Mouse (Mus musculus): ENCODE measurements around the gene Tmem163. TPM values are rescaled to one million over a fixed set of nuclear protein-coding genes. Genes with fewer than 3 reads are reported as not detected.

Gene Tmem163
- 2.1 and 4.3 TPM in 2 replicates for polyA plus RNA-seq (2014; fragmentation: Nextera tagmentation; extraction: Ambion mirVana)

DNA sequence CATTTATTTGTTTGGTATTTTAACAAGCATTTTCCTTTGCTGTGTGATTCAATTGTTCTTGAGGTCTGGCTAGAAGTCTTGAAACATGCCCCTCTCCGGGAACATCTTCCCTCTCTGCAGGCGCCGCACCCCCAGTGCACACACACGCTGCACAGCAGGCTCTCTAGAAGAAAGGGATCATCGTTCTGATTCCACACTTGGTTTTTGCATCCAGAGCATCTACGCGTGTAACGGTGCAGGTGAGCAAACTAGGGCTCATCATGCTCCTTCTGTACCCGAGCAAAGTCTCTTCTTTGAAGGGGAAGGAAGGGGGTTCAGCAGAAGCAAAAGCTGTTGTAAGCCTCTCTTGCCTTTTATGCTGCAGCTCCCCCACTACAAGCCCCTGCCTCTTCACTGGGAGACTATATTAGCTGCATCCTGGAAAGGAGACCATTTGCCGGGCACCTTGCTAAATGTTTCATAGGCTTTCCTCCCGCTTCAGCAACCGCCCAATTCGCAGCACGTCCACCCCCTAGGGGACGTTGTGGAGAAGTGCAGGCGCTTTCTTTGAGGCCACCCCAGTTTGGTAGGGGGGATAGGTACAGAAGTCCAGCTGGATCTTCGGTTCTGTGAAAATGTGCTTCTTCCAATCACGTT is at the start of gene Tmem163:
Tmem163 (minus strand) TSS at position 51 of the 636 bp plus-strand sequence.
- Histone ChIP-seq H3K36me3 (ENCODE audit: insufficient read depth) (no peaks in the 10 kb centered on the region), H3K4me3 (ENCODE audit: low read depth, low read length) (no peak within 1 kb of the TSS), H3K9me3 (ENCODE audit: low read depth, low read length) (no peaks in the 10 kb centered on the region), H3K4me1 (ENCODE audit: insufficient read depth) (no peaks in the 10 kb centered on the region), H3K27me3 (ENCODE audit: insufficient read depth, low read length) (peaks cover 52% of the 10 kb centered on the region), H3K4me2 (peak within 1 kb of the TSS; percentile 96; the same call in 1 of the 2 replicates), H3K9ac (no peak within 1 kb of the TSS), H3K27ac (ENCODE audit: low read depth) (no peak within 1 kb of the TSS)
- DNase-seq (peak; percentile 76), ATAC-seq (ENCODE audit: insufficient read depth) (no peak)
- peak; percentile 85 for TF ChIP-seq CTCF (IDR thresholded peaks at IDR 0.05; ENCODE audit: low read depth)
- 19% methylated on average over 18 of the region's 18 CpGs for WGBS

DNA sequence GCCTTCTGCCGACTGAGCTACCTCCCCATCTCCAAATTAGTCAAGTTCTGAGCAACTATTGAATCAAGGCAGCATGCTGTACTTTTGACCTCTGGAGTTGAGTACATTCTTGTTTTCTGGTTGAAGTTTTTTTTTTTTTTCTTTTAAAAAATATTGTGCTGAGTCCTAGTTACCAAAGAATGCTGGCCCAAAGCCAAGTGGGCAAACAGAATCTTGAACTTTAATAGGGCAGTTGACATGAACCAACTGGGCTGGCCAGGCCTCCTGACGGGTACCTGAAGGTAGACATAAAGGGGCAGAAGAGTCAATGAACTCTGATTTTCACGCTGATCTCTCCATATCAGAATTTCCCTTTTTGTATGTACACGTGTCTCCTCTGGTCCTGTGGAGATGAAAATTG is 49.7 kb upstream of the Tmem163 start, which contains the start of gene Acmsd:
Acmsd (plus strand) TSS at position 318 of the 400 bp plus-strand sequence.
- Histone ChIP-seq H3K9me3 (ENCODE audit: low read depth, low read length) (0 out of 2 replicates have a peak, but pooled peaks cover 6% of the 10 kb centered on the region), H3K36me3 (ENCODE audit: insufficient read depth) (no peaks in the 10 kb centered on the region), H3K9ac (no peak within 1 kb of the TSS), H3K27ac (ENCODE audit: low read depth) (no peak within 1 kb of the TSS), H3K4me2 (no peak within 1 kb of the TSS), H3K27me3 (ENCODE audit: insufficient read depth, low read length) (no peaks in the 10 kb centered on the region), H3K4me1 (ENCODE audit: insufficient read depth) (no peaks in the 10 kb centered on the region), H3K4me3 (ENCODE audit: low read depth, low read length) (no peak within 1 kb of the TSS)
- no peak for TF ChIP-seq CTCF (IDR thresholded peaks at IDR 0.05; ENCODE audit: low read depth)
- 82% methylated on average over 4 of the region's 4 CpGs for WGBS
- DNase-seq (no peak), ATAC-seq (ENCODE audit: insufficient read depth) (no peak)

DNA sequence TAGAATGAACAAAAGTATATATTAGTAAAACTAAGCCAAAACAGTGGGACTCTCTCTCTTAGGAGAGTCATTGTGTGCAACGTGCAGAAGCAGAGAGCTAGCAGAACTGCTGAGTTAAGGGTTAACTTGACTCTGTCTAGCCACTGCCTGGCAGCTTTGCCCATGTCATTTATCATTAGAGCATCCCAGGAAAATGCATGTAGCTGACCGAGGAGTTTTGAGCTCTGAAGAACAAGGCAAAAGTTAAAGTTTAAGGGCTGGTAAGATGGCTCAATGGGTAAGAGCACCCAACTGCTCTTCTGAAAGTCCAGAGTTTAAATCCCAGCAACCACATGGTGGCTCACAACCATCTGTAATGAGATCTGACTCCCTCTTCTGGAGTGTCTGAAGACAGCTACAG is 44.2 kb upstream of the Tmem163 start:
- 32% methylated on average over 2 of the region's 2 CpGs for WGBS
- TF ChIP-seq CTCF (IDR thresholded peaks at IDR 0.05; ENCODE audit: low read depth), result no peak
- Histone ChIP-seq H3K4me1 (ENCODE audit: insufficient read depth) (no peaks in the 10 kb centered on the region), H3K9ac (no peak overlapping the region), H3K27me3 (ENCODE audit: insufficient read depth, low read length) (no peaks in the 10 kb centered on the region), H3K36me3 (ENCODE audit: insufficient read depth) (no peaks in the 10 kb centered on the region), H3K4me3 (ENCODE audit: low read depth, low read length) (no peak overlapping the region), H3K27ac (ENCODE audit: low read depth) (no peak overlapping the region), H3K9me3 (ENCODE audit: low read depth, low read length) (0 out of 2 replicates have a peak, but pooled peaks cover 2% of the 10 kb centered on the region), H3K4me2 (no peak overlapping the region)
- DNase-seq (no peak), ATAC-seq (ENCODE audit: insufficient read depth) (no peak)

DNA sequence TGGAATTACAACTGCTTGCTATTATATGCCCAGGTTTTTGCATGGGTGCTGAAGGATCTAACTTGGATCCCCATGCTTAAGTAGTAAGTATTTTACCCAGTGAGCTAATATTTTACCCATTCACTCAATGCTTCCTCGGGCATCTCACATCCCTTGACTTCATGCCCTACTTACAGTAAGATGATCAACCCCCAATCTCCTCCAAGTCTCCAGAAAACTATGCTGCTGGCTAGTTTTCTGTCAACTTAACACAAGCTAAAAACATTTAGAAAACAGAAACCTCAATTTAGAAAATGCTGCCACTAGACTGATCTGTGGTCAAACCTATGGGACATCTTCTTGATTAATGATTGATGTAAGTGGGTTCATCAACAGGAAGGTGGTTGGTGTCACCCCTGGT is 38.9 kb upstream of the Tmem163 start:
- H3K27me3 ChIP-seq (ENCODE audit: insufficient read depth, low read length), result no peaks in the 10 kb centered on the region
- no peaks in the 10 kb centered on the region for H3K4me1 ChIP-seq (ENCODE audit: insufficient read depth)
- no peak overlapping the region for H3K4me3 ChIP-seq (ENCODE audit: low read depth, low read length)
- no peak overlapping the region for H3K4me2 ChIP-seq
- TF ChIP-seq CTCF (IDR thresholded peaks at IDR 0.05; ENCODE audit: low read depth), result no peak
- ATAC-seq (ENCODE audit: insufficient read depth), result no peak
- H3K27ac ChIP-seq (ENCODE audit: low read depth), result no peak overlapping the region
- no peaks in the 10 kb centered on the region for H3K36me3 ChIP-seq (ENCODE audit: insufficient read depth)
- no peak overlapping the region for H3K9ac ChIP-seq
- 86% methylated on average over 1 of the region's 1 CpGs for WGBS
- no peaks in the 10 kb centered on the region for H3K9me3 ChIP-seq (ENCODE audit: low read depth, low read length)
- DNase-seq, result no peak

DNA sequence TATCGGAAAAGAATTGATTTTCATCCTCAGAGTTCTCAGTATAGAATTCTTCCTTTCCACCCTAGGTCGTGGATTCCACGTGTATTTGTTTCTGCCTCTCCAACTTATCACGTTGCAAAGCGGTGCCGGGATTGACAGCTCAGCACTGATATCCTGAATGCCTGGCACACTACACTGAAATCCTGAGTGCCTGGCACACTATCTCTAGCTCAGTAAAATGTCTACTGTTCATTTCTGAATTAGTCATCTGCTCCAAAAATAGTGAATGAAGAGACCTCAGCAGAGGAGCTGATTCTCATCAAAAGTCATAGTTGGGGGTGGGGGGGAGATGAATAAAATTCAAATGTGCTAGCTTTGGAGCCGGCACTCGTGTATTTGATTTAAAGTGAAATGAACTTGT is 37.1 kb upstream of the Tmem163 start:
- H3K9ac ChIP-seq, result no peak overlapping the region
- no peaks in the 10 kb centered on the region for H3K36me3 ChIP-seq (ENCODE audit: insufficient read depth)
- no peaks in the 10 kb centered on the region for H3K4me1 ChIP-seq (ENCODE audit: insufficient read depth)
- ATAC-seq (ENCODE audit: insufficient read depth) (no peak), DNase-seq (no peak)
- H3K4me2 ChIP-seq, result no peak overlapping the region
- H3K27ac ChIP-seq (ENCODE audit: low read depth), result no peak overlapping the region
- H3K27me3 ChIP-seq (ENCODE audit: insufficient read depth, low read length), result no peaks in the 10 kb centered on the region
- 74% methylated on average over 8 of the region's 8 CpGs for whole genome bisulfite sequencing
- H3K4me3 ChIP-seq (ENCODE audit: low read depth, low read length), result no peak overlapping the region
- TF ChIP-seq CTCF (IDR thresholded peaks at IDR 0.05; ENCODE audit: low read depth), result no peak
- H3K9me3 ChIP-seq (ENCODE audit: low read depth, low read length), result no peaks in the 10 kb centered on the region

DNA sequence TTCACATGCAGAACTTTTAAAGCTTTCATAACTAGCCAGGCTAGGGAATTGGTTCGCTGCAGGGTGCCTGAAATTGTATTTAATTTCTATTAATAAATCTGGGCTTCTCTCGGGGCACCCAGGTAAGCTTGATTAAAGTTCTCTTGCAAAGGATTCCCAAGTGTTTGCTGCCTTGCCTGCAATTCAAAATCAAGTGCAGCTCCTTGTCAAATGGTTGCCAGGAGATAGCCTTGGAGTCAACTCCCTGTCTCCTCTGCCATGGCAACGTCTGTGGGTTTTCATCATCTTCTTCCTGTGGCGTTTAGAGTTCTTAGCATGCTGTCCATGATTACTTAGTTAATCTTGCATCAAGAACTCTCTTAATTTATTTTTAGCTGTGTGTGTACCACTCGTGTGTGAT is 26.9 kb upstream of the Tmem163 start:
- WGBS, result 63% methylated on average over 5 of the region's 5 CpGs
- DNase-seq (no peak), ATAC-seq (ENCODE audit: insufficient read depth) (no peak)
- no peaks in the 10 kb centered on the region for H3K9me3 ChIP-seq (ENCODE audit: low read depth, low read length)
- no peak overlapping the region for H3K4me3 ChIP-seq (ENCODE audit: low read depth, low read length)
- no peak overlapping the region for H3K9ac ChIP-seq
- no peaks in the 10 kb centered on the region for H3K27me3 ChIP-seq (ENCODE audit: insufficient read depth, low read length)
- no peak for TF ChIP-seq CTCF (IDR thresholded peaks at IDR 0.05; ENCODE audit: low read depth)
- H3K36me3 ChIP-seq (ENCODE audit: insufficient read depth), result no peaks in the 10 kb centered on the region
- H3K4me1 ChIP-seq (ENCODE audit: insufficient read depth), result no peaks in the 10 kb centered on the region
- no peak overlapping the region for H3K4me2 ChIP-seq
- no peak overlapping the region for H3K27ac ChIP-seq (ENCODE audit: low read depth)

DNA sequence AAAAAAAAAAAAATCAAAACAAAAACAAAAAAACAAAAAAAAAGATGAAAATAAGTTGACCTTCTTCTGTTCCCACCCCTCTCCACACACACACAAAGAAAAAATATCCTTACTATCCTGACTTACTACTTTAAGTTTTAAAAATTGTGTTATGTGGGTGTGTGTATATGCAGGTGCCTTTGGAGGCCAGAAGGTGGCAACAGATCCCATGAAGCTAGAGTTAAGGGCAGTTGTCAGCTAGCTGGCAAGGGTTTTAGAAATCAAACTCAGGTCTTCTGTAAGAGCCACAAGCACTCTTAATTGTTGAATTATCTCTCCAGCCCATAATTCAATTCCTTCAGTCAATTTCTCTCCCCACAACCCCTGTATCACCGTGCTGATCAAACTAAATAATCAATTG is 22.8 kb upstream of the Tmem163 start:
- H3K4me3 ChIP-seq (ENCODE audit: low read depth, low read length), result no peak overlapping the region
- H3K27me3 ChIP-seq (ENCODE audit: insufficient read depth, low read length), result no peaks in the 10 kb centered on the region
- no peak overlapping the region for H3K9ac ChIP-seq
- H3K4me1 ChIP-seq (ENCODE audit: insufficient read depth), result no peaks in the 10 kb centered on the region
- peak; percentile 35 for DNase-seq
- WGBS, result 78% methylated on average over 1 of the region's 1 CpGs
- peak; percentile 51 for TF ChIP-seq CTCF (IDR thresholded peaks at IDR 0.05; ENCODE audit: low read depth)
- no peak for ATAC-seq (ENCODE audit: insufficient read depth)
- H3K4me2 ChIP-seq, result no peak overlapping the region
- H3K9me3 ChIP-seq (ENCODE audit: low read depth, low read length), result no peaks in the 10 kb centered on the region
- no peaks in the 10 kb centered on the region for H3K36me3 ChIP-seq (ENCODE audit: insufficient read depth)
- H3K27ac ChIP-seq (ENCODE audit: low read depth), result no peak overlapping the region
